Mouse (Mus musculus) myocyte (in vitro differentiated cells): Measurements from ENCODE around the gene Pdlim5. TPM values are rescaled to one million over a fixed set of nuclear protein-coding genes. Genes with fewer than 3 reads are reported as not detected.

Source experiments
- H3K27me3 ChIP-seq: one replicate; pipeline ENCODE4 v1.6.1; 2011; ENCODE audit not compliant: control insufficient read depth, insufficient read depth, insufficient read length
- H3K36me3 ChIP-seq: one replicate; pipeline ENCODE4 v1.6.1; 2011; ENCODE audit not compliant: control insufficient read depth, insufficient read depth
- H3K4me2 ChIP-seq: one replicate; pipeline ENCODE4 v1.6.1; 2011; ENCODE audit warnings: low read depth, control low read depth
- H3K4me3 ChIP-seq: one replicate; pipeline ENCODE4 v1.5.1; 2011; ENCODE audit warnings: mild to moderate bottlenecking, control low read depth, moderate library complexity
- H3K79me2 ChIP-seq: one replicate; pipeline ENCODE4 v1.6.1; 2011; ENCODE audit not compliant: control insufficient read depth, insufficient read depth
- H3ac ChIP-seq: one replicate; pipeline ENCODE4 v1.6.1; 2011; ENCODE audit not compliant: control insufficient read depth, insufficient read length
- CEBPB ChIP-seq: IDR thresholded peaks from 2 replicates; pipeline ENCODE4 v1.6.1; 2011; ENCODE audit warnings: mild to moderate bottlenecking, moderate library complexity; ENCODE audit not compliant: poor library complexity, insufficient read depth, severe bottlenecking
- E2F4 ChIP-seq: IDR thresholded peaks from one replicate; pipeline ENCODE4 v1.6.1; 2011; ENCODE audit warnings: mild to moderate bottlenecking, control low read depth, moderate library complexity; ENCODE audit not compliant: insufficient read depth
- MAX ChIP-seq: IDR thresholded peaks from one replicate; pipeline ENCODE4 v1.6.1; 2011; ENCODE audit warnings: low read depth, mild to moderate bottlenecking, control low read depth
- MYOD1 ChIP-seq, 3 experiments: IDR thresholded peaks; one replicate each; pipeline ENCODE4 v1.6.1; 2011; ENCODE audit warnings: control low read depth in 2 of 3, low read depth in 2 of 3, mild to moderate bottlenecking in 2 of 3, moderate library complexity in 1 of 3; ENCODE audit not compliant: insufficient read length in 2 of 3, control insufficient read depth in 1 of 3
- MYOG ChIP-seq, 3 experiments: IDR thresholded peaks; one replicate each; pipeline ENCODE4 v1.6.1; 2011; ENCODE audit warnings: control low read depth in 2 of 3, low read depth in 2 of 3, mild to moderate bottlenecking in 2 of 3; ENCODE audit not compliant: insufficient read length in 2 of 3, control insufficient read depth in 1 of 3, insufficient read depth in 1 of 3
- POLR2A ChIP-seq: IDR thresholded peaks from one replicate; pipeline ENCODE4 v1.6.1; 2011; ENCODE audit warnings: low read depth, mild to moderate bottlenecking, control low read depth, moderate library complexity; ENCODE audit not compliant: insufficient read length
- POLR2AphosphoS2 ChIP-seq: IDR thresholded peaks from one replicate; pipeline ENCODE4 v1.6.1; 2011; ENCODE audit warnings: low read depth, control low read depth; ENCODE audit not compliant: insufficient read length
- REST ChIP-seq: IDR thresholded peaks from one replicate; pipeline ENCODE4 v1.6.1; 2011; ENCODE audit warnings: mild to moderate bottlenecking, control low read depth, moderate library complexity; ENCODE audit not compliant: insufficient read depth, insufficient read length
- SRF ChIP-seq: IDR thresholded peaks from one replicate; pipeline ENCODE4 v1.6.1; 2011; ENCODE audit warnings: low read depth; ENCODE audit not compliant: control insufficient read depth, insufficient read length
- TCF12 ChIP-seq: IDR thresholded peaks from one replicate; pipeline ENCODE4 v1.6.1; 2011; ENCODE audit warnings: mild to moderate bottlenecking, control low read depth; ENCODE audit not compliant: poor library complexity, insufficient read depth, severe bottlenecking
- TCF3 ChIP-seq: IDR thresholded peaks from one replicate; pipeline ENCODE4 v1.6.1; 2011; ENCODE audit warnings: low read depth, control low read depth; ENCODE audit not compliant: insufficient read length
- USF1 ChIP-seq: IDR thresholded peaks from one replicate; pipeline ENCODE4 v1.6.1; 2011; ENCODE audit warnings: low read depth, mild to moderate bottlenecking, control low read depth, moderate library complexity
- polyA plus RNA-seq: library from polyadenylated mRNA; unstranded; fragments of >200 nt; fragmentation: generic; extraction: Trizol; gene quantifications from one replicate; pipeline ENCODE4 v1.2.1, GENCODE M21; 2012; ENCODE audit warnings: missing spikeins

The Pdlim5 gene
- polyA plus RNA-seq, 1 experiment: 63.4 TPM

- no peak overlapping the region for H3K4me2 ChIP-seq
- no peak overlapping the region for H3ac ChIP-seq
- TF ChIP-seq POLR2AphosphoS2: no peak
- TF ChIP-seq SRF: no peak
- TF ChIP-seq TCF12: no peak
- TF ChIP-seq TCF3: no peak
- no peak for TF ChIP-seq MYOG (IDR thresholded peaks at IDR 0.05; ENCODE audit: control insufficient read depth in 1 of 3, insufficient read depth in 1 of 3, insufficient read length in 2 of 3, low read depth in 2 of 3)
- H3K27me3 ChIP-seq: no peaks in the 10 kb centered on the region
- H3K36me3 ChIP-seq: peaks cover 38% of the 10 kb centered on the region
- H3K4me3 ChIP-seq: no peak overlapping the region
- peaks cover 93% of the 10 kb centered on the region for H3K79me2 ChIP-seq
Measured at GRCm38 (mm10) chr3:142386505-142386904, 9.0 kb downstream of the Pdlim5 start.

- no peak overlapping the region for H3ac ChIP-seq
- peaks cover 93% of the 10 kb centered on the region for H3K79me2 ChIP-seq
- H3K27me3 ChIP-seq: no peaks in the 10 kb centered on the region
- peaks cover 35% of the 10 kb centered on the region for H3K36me3 ChIP-seq
- no peak for TF ChIP-seq MYOD1 (IDR thresholded peaks at IDR 0.05; ENCODE audit: control insufficient read depth in 1 of 3, insufficient read length in 2 of 3, low read depth in 2 of 3)
- no peak for TF ChIP-seq MYOG (IDR thresholded peaks at IDR 0.05; ENCODE audit: control insufficient read depth in 1 of 3, insufficient read depth in 1 of 3, insufficient read length in 2 of 3, low read depth in 2 of 3)
- no peak for TF ChIP-seq REST
- H3K4me2 ChIP-seq: no peak overlapping the region
- H3K4me3 ChIP-seq: no peak overlapping the region
Measured at GRCm38 (mm10) chr3:142385690-142386089, 9.8 kb downstream of the Pdlim5 start.

GRCm38 (mm10) chr3:142376638-142377037 is 18.9 kb downstream of the Pdlim5 start:
- Histone ChIP-seq H3K27me3 (no peaks in the 10 kb centered on the region), H3K36me3 (peaks cover 4% of the 10 kb centered on the region), H3K79me2 (peaks cover 77% of the 10 kb centered on the region), H3ac (no peak overlapping the region), H3K4me2 (no peak overlapping the region), H3K4me3 (no peak overlapping the region)
- no peak for TF ChIP-seq TCF3
- TF ChIP-seq POLR2A: no peak
- no peak for TF ChIP-seq MYOG (IDR thresholded peaks at IDR 0.05; ENCODE audit: control insufficient read depth in 1 of 3, insufficient read depth in 1 of 3, insufficient read length in 2 of 3, low read depth in 2 of 3)
- TF ChIP-seq USF1: no peak
- TF ChIP-seq TCF12: no peak
- no peak for TF ChIP-seq MYOD1 (IDR thresholded peaks at IDR 0.05; ENCODE audit: control insufficient read depth in 1 of 3, insufficient read length in 2 of 3, low read depth in 2 of 3)
- no peak for TF ChIP-seq MAX
- no peak for TF ChIP-seq CEBPB
- TF ChIP-seq POLR2AphosphoS2: no peak
- TF ChIP-seq SRF: no peak
- no peak for TF ChIP-seq E2F4
- no peak for TF ChIP-seq REST

- TF ChIP-seq POLR2AphosphoS2: no peak
- H3ac ChIP-seq: no peak overlapping the region
- no peaks in the 10 kb centered on the region for H3K27me3 ChIP-seq
- H3K4me3 ChIP-seq: no peak overlapping the region
- H3K36me3 ChIP-seq: peaks cover 4% of the 10 kb centered on the region
- H3K4me2 ChIP-seq: no peak overlapping the region
- peaks cover 72% of the 10 kb centered on the region for H3K79me2 ChIP-seq
Measured at GRCm38 (mm10) chr3:142375106-142375505, 20.4 kb downstream of the Pdlim5 start.

GRCm38 (mm10) chr3:142372465-142373147 is 22.9 kb downstream of the Pdlim5 start:
- Histone ChIP-seq H3K4me3 (no peak overlapping the region), H3K4me2 (no peak overlapping the region), H3ac (no peak overlapping the region), H3K36me3 (peaks cover 4% of the 10 kb centered on the region), H3K79me2 (peaks cover 68% of the 10 kb centered on the region), H3K27me3 (no peaks in the 10 kb centered on the region)
- TF ChIP-seq MYOG (IDR thresholded peaks at IDR 0.05; ENCODE audit: control insufficient read depth in 1 of 3, insufficient read depth in 1 of 3, insufficient read length in 2 of 3, low read depth in 2 of 3): no peak
- TF ChIP-seq USF1: no peak
- no peak for TF ChIP-seq MAX
- no peak for TF ChIP-seq POLR2A
- TF ChIP-seq SRF: no peak
- TF ChIP-seq TCF3: no peak

GRCm38 (mm10) chr3:142368411-142368810 is 27.1 kb downstream of the Pdlim5 start:
- Histone ChIP-seq H3K27me3 (no peaks in the 10 kb centered on the region), H3ac (no peak overlapping the region), H3K4me3 (no peak overlapping the region), H3K4me2 (no peak overlapping the region), H3K79me2 (peaks cover 62% of the 10 kb centered on the region), H3K36me3 (peaks cover 4% of the 10 kb centered on the region)
- TF ChIP-seq E2F4: no peak
